Mouse (Mus musculus) leukemia stem cell, adult 10-12 weeks (primary cell): Measurements from ENCODE around the gene Axdnd1. TPM values are rescaled to one million over a fixed set of nuclear protein-coding genes. Genes with fewer than 3 reads are reported as not detected.

Source experiments
- polyA plus RNA-seq: library from polyadenylated mRNA; stranded (reverse); fragments of >175 nt; gene quantifications from 2 replicates; pipeline ENCODE4 v1.2.3, GENCODE M21; 2012; ENCODE audit warnings: low replicate concordance

Gene Axdnd1
- not detected in 2 replicates for polyA plus RNA-seq

DNA sequence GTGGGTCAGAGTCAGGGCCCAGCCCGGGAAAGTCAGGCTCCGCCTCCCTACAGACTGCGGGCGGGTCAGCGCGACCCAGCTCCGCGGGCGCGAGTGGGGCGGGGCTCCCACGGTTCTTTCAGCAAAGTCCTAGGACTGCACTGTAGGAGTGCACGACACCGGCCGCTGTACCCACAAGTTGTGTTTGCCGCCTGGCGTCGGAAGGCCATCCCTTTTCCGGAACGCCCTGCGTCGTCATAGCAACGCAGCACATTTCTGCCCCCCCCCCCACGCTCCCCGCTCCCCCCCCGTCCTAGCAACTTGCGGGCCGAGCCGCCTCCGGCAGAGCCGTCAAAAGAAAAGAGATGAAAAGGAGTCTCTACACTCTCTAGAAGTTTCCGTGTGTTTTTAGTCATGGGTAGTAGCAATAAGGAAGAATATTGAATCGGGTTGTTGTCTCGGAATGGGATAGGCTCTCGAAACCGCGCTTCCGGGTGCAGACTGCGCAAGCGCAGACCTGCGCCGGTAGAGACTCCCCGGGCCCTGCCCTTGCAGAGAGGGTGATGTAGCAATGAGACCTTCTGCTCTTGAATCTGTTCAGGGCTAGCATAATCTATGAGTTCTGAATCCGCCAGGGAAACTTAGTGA is at the start of gene Axdnd1:
TSS of gene Axdnd1 (minus strand) at position 489 of the 627 bp plus-strand sequence.

DNA sequence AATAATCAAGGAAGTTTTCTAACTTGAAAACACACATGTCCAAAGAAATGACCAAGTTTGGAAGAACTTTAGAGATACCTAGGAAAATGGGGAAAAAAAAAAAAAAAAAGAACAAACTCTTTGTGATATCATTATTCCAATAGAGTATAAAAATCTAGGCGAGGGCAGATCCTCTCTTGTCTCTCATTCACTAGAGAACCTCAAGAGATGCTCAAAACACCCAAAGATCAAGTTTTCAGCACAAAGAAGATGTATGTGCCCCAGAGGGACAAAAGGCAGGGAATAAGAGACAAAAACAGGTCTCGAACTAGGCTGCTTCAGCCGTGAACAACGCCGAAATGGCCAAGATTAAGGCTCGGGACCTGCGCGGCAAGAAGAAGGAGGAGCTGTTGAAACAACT is 55.2 kb downstream of the Axdnd1 start, which contains the start of gene Gm2000:
TSS of gene Gm2000 (plus strand) at position 301 of the 400 bp plus-strand sequence.

DNA sequence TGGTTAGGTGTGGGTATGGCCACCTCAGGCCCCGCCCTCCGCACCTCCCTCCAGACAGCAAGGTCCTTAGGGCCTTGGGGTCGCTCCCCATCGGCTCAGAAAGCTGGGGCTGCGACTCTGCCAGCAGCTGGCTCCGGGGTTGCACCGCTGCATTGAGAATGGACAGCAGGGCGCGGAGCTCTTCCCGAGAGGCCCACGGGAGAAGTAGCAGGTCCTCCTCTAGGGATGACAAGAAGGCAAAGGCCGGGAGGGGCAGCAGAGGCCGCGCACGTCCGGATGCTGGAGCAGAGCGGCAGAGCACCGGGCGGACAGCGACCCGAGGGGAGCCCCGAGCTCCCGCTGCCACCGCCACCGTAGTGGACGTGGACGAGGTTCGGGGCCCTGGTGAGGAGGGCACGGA is 110.3 kb downstream of the Axdnd1 start, which contains the start of gene Nphs2:
TSS of gene Nphs2 (plus strand) at position 98 of the 400 bp plus-strand sequence.

DNA sequence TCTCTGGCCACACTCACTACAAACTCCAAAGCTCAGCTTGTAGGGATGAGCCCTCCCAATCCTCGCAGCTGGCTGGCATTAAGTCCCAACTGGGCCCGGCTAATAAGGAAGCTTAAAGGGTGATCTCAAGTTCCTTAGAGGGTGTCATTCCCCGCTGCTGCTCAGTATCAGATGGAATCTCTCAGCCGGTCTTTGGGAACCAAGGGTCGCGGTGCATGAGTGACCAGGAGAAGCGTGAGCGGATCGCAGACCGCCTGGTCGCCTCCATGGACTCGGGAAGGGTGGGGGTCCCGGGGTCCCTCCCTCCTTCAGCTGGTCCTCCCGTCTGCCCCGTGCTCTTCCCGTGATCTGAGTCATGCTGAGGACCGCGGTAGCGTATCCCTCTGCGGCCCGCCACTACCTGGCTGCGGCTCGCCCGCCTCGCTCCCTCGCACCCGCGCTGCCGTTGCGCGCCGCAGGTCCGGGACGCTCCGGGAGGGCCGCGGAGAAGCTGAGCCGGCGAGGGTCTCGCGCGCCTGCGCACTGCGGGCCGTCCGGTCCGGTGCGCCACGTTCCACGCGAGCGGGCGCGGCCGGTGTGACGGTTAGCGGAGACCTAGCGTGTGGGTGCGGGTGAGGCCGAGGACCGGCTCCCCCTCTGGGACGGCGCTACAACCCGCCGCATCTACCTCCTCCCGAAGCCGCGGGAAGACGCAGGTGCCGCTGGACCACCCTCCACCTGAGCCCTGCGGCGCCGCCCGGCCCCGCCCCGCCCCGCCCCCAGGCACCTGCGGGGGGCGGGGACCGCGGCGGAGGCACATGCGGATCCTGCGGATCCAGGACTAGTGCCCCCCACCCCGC is 117.8 kb downstream of the Axdnd1 start, which contains the start of gene Tdrd5:
TSS of gene Tdrd5 (minus strand) at position 754 of the 839 bp plus-strand sequence.

Other genes starting within 250 kb of the Axdnd1 start
- 0.06 TPM in 1 of 2 replicates, not detected in the other for gene Fam163a, start 216.1 kb downstream of the Axdnd1 start, polyA plus RNA-seq
- gene Tdrd5, start 117.5 kb downstream of the Axdnd1 start, polyA plus RNA-seq, result 0.05 TPM in 1 of 2 replicates, not detected in the other
- gene Nphs2, start 110.4 kb downstream of the Axdnd1 start, polyA plus RNA-seq, result not detected in 2 replicates
- 136 and 391 TPM in 2 replicates for gene Gm2000, start 55.1 kb downstream of the Axdnd1 start, polyA plus RNA-seq
- gene Soat1, start 53.2 kb upstream of the Axdnd1 start, polyA plus RNA-seq, result 7.9 TPM in 2 replicates
- 0.34 and 1.8 TPM in 2 replicates for gene Gm10031, start 102.9 kb upstream of the Axdnd1 start, polyA plus RNA-seq
- 16.6 and 26.1 TPM in 2 replicates for gene Abl2, start 137.6 kb upstream of the Axdnd1 start, polyA plus RNA-seq